Mouse (Mus musculus): ENCODE measurements at regions not wholly inside any gene's neighbourhood (a gene's known extent, or its start where the extent isn't known, plus 50 kb on each side); places are given as distances from the start of the nearest gene placed in this dataset.
A peak's percentile ranks its signal among the peaks of the same experiment; 100 is the strongest.

GRCm38 (mm10) chr1:193649400-193649799, 279.3 kb upstream of the Camk1g start:
- no peak for DNase-seq (ENCODE audit: low spot score)

- no peak for DNase-seq (ENCODE audit: low spot score)
Measured at GRCm38 (mm10) chr1:193647371-193648270, 277.5 kb upstream of the Camk1g start.

GRCm38 (mm10) chr1:193644506-193644905, 274.4 kb upstream of the Camk1g start:
- no peak for DNase-seq (ENCODE audit: low spot score)

GRCm38 (mm10) chr1:193636451-193636850, 266.4 kb upstream of the Camk1g start:
- no peak for DNase-seq (ENCODE audit: low spot score)

- no peak for DNase-seq (ENCODE audit: low spot score)
Measured at GRCm38 (mm10) chr1:193632115-193632514, 262.0 kb upstream of the Camk1g start.

GRCm38 (mm10) chr1:193629887-193630286, 259.8 kb upstream of the Camk1g start:
- DNase-seq (ENCODE audit: low spot score) = no peak

GRCm38 (mm10) chr1:193626924-193627849, 257.1 kb upstream of the Camk1g start:
- DNase-seq (ENCODE audit: low spot score) = no peak

- DNase-seq (ENCODE audit: low spot score) = no peak
Measured at GRCm38 (mm10) chr1:193625101-193625956, 255.2 kb upstream of the Camk1g start.

- no peak for DNase-seq (ENCODE audit: low spot score)
Measured at GRCm38 (mm10) chr1:193623571-193623970, 253.5 kb upstream of the Camk1g start.

GRCm38 (mm10) chr1:193618250-193618649, 248.2 kb upstream of the Camk1g start:
- no peak for DNase-seq (ENCODE audit: low spot score)

GRCm38 (mm10) chr1:193610471-193610870, 240.4 kb upstream of the Camk1g start:
- no peak for DNase-seq (ENCODE audit: low spot score)

- DNase-seq (ENCODE audit: low spot score) = no peak
Measured at GRCm38 (mm10) chr1:193599895-193600294, 229.8 kb upstream of the Camk1g start.

- DNase-seq (ENCODE audit: low spot score) = no peak
Measured at GRCm38 (mm10) chr1:193599163-193599562, 229.1 kb upstream of the Camk1g start.

- no peak for DNase-seq (ENCODE audit: low spot score)
Measured at GRCm38 (mm10) chr1:193590301-193590829, 220.3 kb upstream of the Camk1g start.

GRCm38 (mm10) chr1:193588477-193589464, 218.7 kb upstream of the Camk1g start:
- peak; percentile 48 for DNase-seq (ENCODE audit: low spot score)

GRCm38 (mm10) chr1:193587317-193587716, 217.2 kb upstream of the Camk1g start:
- no peak for DNase-seq (ENCODE audit: low spot score)

- no peak for DNase-seq (ENCODE audit: low spot score)
Measured at GRCm38 (mm10) chr1:193586896-193587295, 216.8 kb upstream of the Camk1g start.

- no peak for DNase-seq (ENCODE audit: low spot score)
Measured at GRCm38 (mm10) chr1:193583791-193584190, 213.7 kb upstream of the Camk1g start.

- no peak for DNase-seq (ENCODE audit: low spot score)
Measured at GRCm38 (mm10) chr1:193580393-193580792, 210.3 kb upstream of the Camk1g start.

- DNase-seq (ENCODE audit: low spot score) = no peak
Measured at GRCm38 (mm10) chr1:193579671-193580070, 209.6 kb upstream of the Camk1g start.

All from lung, postnatal 25 days (tissue).